Mouse (Mus musculus) lung, embryonic 14.5 days (tissue): Measurements from ENCODE around the gene Tbxa2r. TPM values are rescaled to one million over a fixed set of nuclear protein-coding genes. Genes with fewer than 3 reads are reported as not detected.

Experiments
- ATAC-seq: fragments of 200-750 bp; cut with Nextera tagmentation; 2 replicates; pipeline ENCODE4 v1.8.0; 2017; ENCODE audit warnings: mild to moderate bottlenecking, moderate TSS enrichment, moderate library complexity; ENCODE audit not compliant: insufficient read depth
- DNase-seq: peaks from one replicate; pipeline ENCODE4 v3.0.0-alpha.2; 2015
- H3K27ac ChIP-seq: fragments of 300-500 bp; sonication (generic); 2 replicates; pipeline ENCODE4 v1.5.1; 2014; ENCODE audit warnings: low read depth, mild to moderate bottlenecking, moderate library complexity
- H3K27me3 ChIP-seq: fragments of 300-500 bp; sonication (generic); 2 replicates; pipeline ENCODE4 v1.6.1; 2014; ENCODE audit warnings: low read length, control low read depth; ENCODE audit not compliant: insufficient read depth
- H3K36me3 ChIP-seq: fragments of 300-500 bp; sonication (generic); 2 replicates; pipeline ENCODE4 v1.6.1; 2014; ENCODE audit warnings: control low read depth; ENCODE audit not compliant: insufficient read depth
- H3K4me1 ChIP-seq: fragments of 300-500 bp; sonication (generic); 2 replicates; pipeline ENCODE4 v1.6.1; 2014; ENCODE audit warnings: antibody characterized with exemption, control low read depth; ENCODE audit not compliant: insufficient read depth
- H3K4me2 ChIP-seq: fragments of 300-500 bp; sonication (generic); 2 replicates; pipeline ENCODE4 v1.6.1; 2014; ENCODE audit warnings: mild to moderate bottlenecking
- H3K4me3 ChIP-seq: fragments of 300-500 bp; sonication (generic); 2 replicates; pipeline ENCODE4 v1.5.1; 2014; ENCODE audit warnings: low read depth, low read length
- H3K9ac ChIP-seq: fragments of 300-500 bp; sonication (generic); 2 replicates; pipeline ENCODE4 v1.6.1; 2014
- H3K9me3 ChIP-seq: fragments of 300-500 bp; sonication (generic); 2 replicates; pipeline ENCODE4 v1.6.1; 2016; ENCODE audit warnings: low read depth, low read length, control low read depth
- CTCF ChIP-seq: IDR thresholded peaks from 2 replicates; pipeline ENCODE4 v1.5.1; 2016; ENCODE audit warnings: antibody characterized with exemption, low read depth
- WGBS: fragments of 180-500 bp; shearing (Covaris S2); extraction: QIAGEN DNeasy Blood & Tissue Kit; methylation state at CpG from one replicate; pipeline ENCODE4 v1.1.7; 2014; 5-methylcytosine and 5-hydroxymethylcytosine counted together
- polyA plus RNA-seq: library from polyadenylated mRNA; unstranded; fragments of >200 nt; fragmentation: Nextera tagmentation; extraction: Ambion mirVana; gene quantifications from 2 replicates; pipeline ENCODE4 v1.2.1, GENCODE M21; 2014

Gene Tbxa2r
- polyA plus RNA-seq, 1 experiment from 2014 or later: 15.0 TPM

- no peak for DNase-seq
- no peak overlapping the region for H3K4me3 ChIP-seq
- H3K4me2 ChIP-seq: no peak overlapping the region
- no peak for ATAC-seq
- H3K9ac ChIP-seq: no peak overlapping the region
- H3K36me3 ChIP-seq: peaks cover 15% of the 10 kb centered on the region; the same call in 1 of the 2 replicates
- peaks cover 16% of the 10 kb centered on the region for H3K4me1 ChIP-seq
- no peaks in the 10 kb centered on the region for H3K27me3 ChIP-seq
- no peaks in the 10 kb centered on the region for H3K9me3 ChIP-seq
- TF ChIP-seq CTCF: no peak
- H3K27ac ChIP-seq: no peak overlapping the region
- WGBS: 15% methylated on average over 9 of the region's 9 CpGs
Observed at GRCm38 (mm10) chr10:81351678-81352291, 23.3 kb downstream of the Tbxa2r start.

- DNase-seq (no peak), ATAC-seq (no peak)
- H3K36me3 ChIP-seq: peaks cover 2% of the 10 kb centered on the region; the same call in 1 of the 2 replicates
- no peak overlapping the region for H3K9ac ChIP-seq
- H3K9me3 ChIP-seq: no peaks in the 10 kb centered on the region
- H3K4me3 ChIP-seq: no peak overlapping the region
- H3K4me1 ChIP-seq: peaks cover 14% of the 10 kb centered on the region; the same call in 1 of the 2 replicates
- TF ChIP-seq CTCF: no peak
- H3K4me2 ChIP-seq: no peak overlapping the region
- H3K27ac ChIP-seq: no peak overlapping the region
- WGBS: 58% methylated on average over 9 of the region's 9 CpGs
- H3K27me3 ChIP-seq: no peaks in the 10 kb centered on the region
Observed at GRCm38 (mm10) chr10:81354738-81355477, 26.4 kb downstream of the Tbxa2r start.

GRCm38 (mm10) chr10:81355533-81355932 is 27.0 kb downstream of the Tbxa2r start:
- H3K9ac ChIP-seq: no peak overlapping the region
- no peak overlapping the region for H3K27ac ChIP-seq
- no peak for TF ChIP-seq CTCF
- peaks cover 6% of the 10 kb centered on the region; the same call in 1 of the 2 replicates for H3K36me3 ChIP-seq
- no peak overlapping the region for H3K4me2 ChIP-seq
- 80% methylated on average over 4 of the region's 4 CpGs for WGBS
- DNase-seq: no peak
- ATAC-seq: no peak
- no peak overlapping the region for H3K4me3 ChIP-seq
- H3K27me3 ChIP-seq: no peaks in the 10 kb centered on the region
- no peaks in the 10 kb centered on the region for H3K9me3 ChIP-seq
- peaks cover 15% of the 10 kb centered on the region; the same call in 1 of the 2 replicates for H3K4me1 ChIP-seq

GRCm38 (mm10) chr10:81356352-81356990 is 27.9 kb downstream of the Tbxa2r start:
- ATAC-seq: no peak
- H3K9ac ChIP-seq: 0 out of 2 replicates have a peak overlapping the region, but pooled peaks have one; percentile 81
- peak overlapping the region; percentile 78 for H3K4me3 ChIP-seq

GRCm38 (mm10) chr10:81356991-81357844 is 28.7 kb downstream of the Tbxa2r start, which contains the start of gene Mfsd12:
Mfsd12 (plus strand) TSS chr10:81357491.
- Histone ChIP-seq H3K4me3 (peak within 1 kb of the TSS; percentile 78), H3K36me3 (peaks cover 11% of the 10 kb centered on the region; the same call in 1 of the 2 replicates), H3K27me3 (no peaks in the 10 kb centered on the region), H3K4me1 (peaks cover 21% of the 10 kb centered on the region), H3K27ac (peak within 1 kb of the TSS; percentile 69; the same call in 1 of the 2 replicates), H3K4me2 (peak within 1 kb of the TSS; percentile 100), H3K9me3 (no peaks in the 10 kb centered on the region), H3K9ac (peak within 1 kb of the TSS; percentile 81)
- 2% methylated on average over 75 of the region's 79 CpGs for WGBS
- TF ChIP-seq CTCF: no peak
- DNase-seq (peak; percentile 96), ATAC-seq (peak; percentile 84)

More at GRCm38 (mm10) chr10:81356352-81356990, 27.9 kb downstream of the Tbxa2r start:
- Histone ChIP-seq H3K36me3 (peaks cover 10% of the 10 kb centered on the region; the same call in 1 of the 2 replicates), H3K9me3 (no peaks in the 10 kb centered on the region), H3K27me3 (no peaks in the 10 kb centered on the region), H3K27ac (no peak overlapping the region), H3K4me1 (peaks cover 18% of the 10 kb centered on the region; the same call in 1 of the 2 replicates), H3K4me2 (peak overlapping the region; percentile 100)
- no peak for TF ChIP-seq CTCF
- 50% methylated on average over 12 of the region's 12 CpGs for WGBS
- DNase-seq: no peak

GRCm38 (mm10) chr10:81358209-81358608 is 29.7 kb downstream of the Tbxa2r start:
- Histone ChIP-seq H3K4me1 (peaks cover 24% of the 10 kb centered on the region), H3K36me3 (peaks cover 13% of the 10 kb centered on the region; the same call in 1 of the 2 replicates), H3K4me2 (peak overlapping the region; percentile 100), H3K27me3 (peaks cover under 1% of the 10 kb centered on the region; the same call in 1 of the 2 replicates), H3K27ac (peak overlapping the region; percentile 69; the same call in 1 of the 2 replicates), H3K4me3 (peak overlapping the region; percentile 78), H3K9ac (peak overlapping the region; percentile 81), H3K9me3 (no peaks in the 10 kb centered on the region)
- DNase-seq: peak; percentile 54
- WGBS: 27% methylated on average over 4 of the region's 4 CpGs
- peak; percentile 1; the same call in 1 of the 2 replicates for ATAC-seq
- TF ChIP-seq CTCF: no peak
